Mouse (Mus musculus) neural tube, embryonic 11.5 days (tissue): Measurements from ENCODE around the gene Mmp21. TPM values are rescaled to one million over a fixed set of nuclear protein-coding genes. Genes with fewer than 3 reads are reported as not detected.

Source experiments
- ATAC-seq: fragments of 200-750 bp; cut with Nextera tagmentation; 2 replicates; pipeline ENCODE4 v1.8.0; 2017; ENCODE audit warnings: moderate number of reproducible peaks, mild to moderate bottlenecking, moderate TSS enrichment, moderate library complexity; ENCODE audit not compliant: insufficient read depth, low FRiP score, low TSS enrichment
- DNase-seq: peaks from one replicate; pipeline ENCODE4 v3.0.0-alpha.2; 2015; ENCODE audit warnings: low spot score
- H3K27ac ChIP-seq: fragments of 300-500 bp; sonication (generic); 2 replicates; pipeline ENCODE4 v1.5.1; 2014; ENCODE audit warnings: low read depth, mild to moderate bottlenecking, low read length
- H3K27me3 ChIP-seq: fragments of 300-500 bp; sonication (generic); 2 replicates; pipeline ENCODE4 v1.6.1; 2014; ENCODE audit warnings: mild to moderate bottlenecking, low read length, mixed read lengths; ENCODE audit not compliant: control insufficient read depth, insufficient read depth
- H3K36me3 ChIP-seq: fragments of 300-500 bp; sonication (generic); 2 replicates; pipeline ENCODE4 v1.6.1; 2014; ENCODE audit warnings: mild to moderate bottlenecking, low read length, moderate library complexity, mixed read lengths; ENCODE audit not compliant: control insufficient read depth, insufficient read depth
- H3K4me1 ChIP-seq: fragments of 300-500 bp; sonication (generic); 2 replicates; pipeline ENCODE4 v1.6.1; 2014; ENCODE audit warnings: low read length, mixed read lengths; ENCODE audit not compliant: control insufficient read depth, insufficient read depth
- H3K4me2 ChIP-seq: fragments of 300-500 bp; sonication (generic); 2 replicates; pipeline ENCODE4 v1.6.1; 2014; ENCODE audit warnings: low read depth, mild to moderate bottlenecking, moderate library complexity
- H3K4me3 ChIP-seq: fragments of 300-500 bp; sonication (generic); 2 replicates; pipeline ENCODE4 v1.5.1; 2014; ENCODE audit warnings: low read depth, low read length
- H3K9ac ChIP-seq: fragments of 300-500 bp; sonication (generic); 2 replicates; pipeline ENCODE4 v1.6.1; 2014; ENCODE audit warnings: mild to moderate bottlenecking, low read length
- H3K9me3 ChIP-seq: fragments of 300-500 bp; sonication (generic); 2 replicates; pipeline ENCODE4 v1.6.1; 2016; ENCODE audit warnings: low read length; ENCODE audit not compliant: control insufficient read depth
- whole genome bisulfite sequencing: fragments of 180-500 bp; shearing (Covaris S2); extraction: QIAGEN DNeasy Blood & Tissue Kit; methylation state at CpG from one replicate; pipeline ENCODE4 v1.1.7; 2014; 5-methylcytosine and 5-hydroxymethylcytosine counted together
- polyA plus RNA-seq: library from polyadenylated mRNA; unstranded; fragments of >200 nt; fragmentation: Nextera tagmentation; extraction: Ambion mirVana; gene quantifications from 2 replicates; pipeline ENCODE4 v1.2.1, GENCODE M21; 2014

Gene Mmp21
- 0.18 TPM in 1 of 2 replicates, not detected in the other for polyA plus RNA-seq

- Histone ChIP-seq H3K36me3 (no peaks in the 10 kb centered on the region), H3K4me3 (no peak within 1 kb of the TSS), H3K27ac (no peak within 1 kb of the TSS), H3K27me3 (no peaks in the 10 kb centered on the region), H3K9ac (no peak within 1 kb of the TSS), H3K9me3 (no peaks in the 10 kb centered on the region), H3K4me2 (no peak within 1 kb of the TSS), H3K4me1 (no peaks in the 10 kb centered on the region)
- no peak for DNase-seq
- 85% methylated on average over 3 of the region's 3 CpGs for WGBS
- no peak for ATAC-seq
Measured at GRCm38 (mm10) chr7:133679961-133680360, at the start of gene Mmp21. Gene Mmp21 (minus strand): TSS chr7:133680061.

DNA sequence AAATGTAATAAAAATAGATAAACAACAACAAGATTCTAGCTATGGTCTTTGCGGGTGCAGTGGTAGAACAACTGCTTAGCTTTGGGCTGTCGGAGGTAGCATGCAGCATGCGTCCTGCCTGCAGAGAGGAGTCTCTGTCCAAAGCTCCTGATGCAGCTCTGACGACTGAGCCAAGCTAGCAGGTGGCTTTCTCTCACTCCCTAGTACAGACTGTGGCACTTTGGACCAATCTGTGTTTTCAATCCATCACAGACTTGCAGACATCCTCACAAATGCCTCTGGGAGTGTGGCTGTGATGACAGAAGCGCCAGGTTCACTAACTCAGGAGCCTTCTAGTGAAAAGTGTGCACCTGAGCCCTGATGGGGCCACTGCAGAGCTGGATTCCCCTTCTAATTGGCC is 49.5 kb upstream of the Mmp21 start:
- 80% methylated on average over 5 of the region's 5 CpGs for WGBS
- Histone ChIP-seq H3K9ac (no peak overlapping the region), H3K27me3 (no peaks in the 10 kb centered on the region), H3K36me3 (no peaks in the 10 kb centered on the region; the same call in 1 of the 2 replicates), H3K9me3 (no peaks in the 10 kb centered on the region), H3K4me3 (no peak overlapping the region), H3K4me2 (no peak overlapping the region), H3K27ac (no peak overlapping the region), H3K4me1 (no peaks in the 10 kb centered on the region)
- DNase-seq = no peak
- ATAC-seq = no peak

DNA sequence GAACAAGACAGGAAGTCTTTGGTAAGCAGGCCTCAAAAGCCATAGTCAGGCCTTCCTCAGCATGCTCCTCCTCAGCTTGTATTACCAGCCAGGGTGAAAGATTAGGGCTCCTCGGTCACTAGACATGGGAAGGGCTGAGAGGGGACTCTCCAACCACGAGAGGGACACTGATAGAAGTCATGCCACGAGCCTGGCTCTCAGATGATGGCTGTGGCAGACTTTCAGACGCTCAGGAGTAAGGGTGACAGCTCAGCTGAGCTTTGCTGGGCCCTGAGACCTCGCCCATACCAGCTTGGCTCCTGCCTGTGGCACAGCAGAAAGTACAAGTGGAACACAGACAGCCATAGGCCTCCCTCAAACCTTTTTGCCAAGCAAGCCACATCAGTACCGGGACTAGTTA is 47.2 kb upstream of the Mmp21 start:
- H3K4me3 ChIP-seq = no peak overlapping the region
- peaks cover 3% of the 10 kb centered on the region; the same call in 1 of the 2 replicates for H3K36me3 ChIP-seq
- 79% methylated on average over 6 of the region's 6 CpGs for WGBS
- H3K4me2 ChIP-seq = no peak overlapping the region
- H3K9ac ChIP-seq = no peak overlapping the region
- no peak for DNase-seq
- H3K27me3 ChIP-seq = no peaks in the 10 kb centered on the region
- H3K27ac ChIP-seq = no peak overlapping the region
- no peaks in the 10 kb centered on the region for H3K4me1 ChIP-seq
- ATAC-seq = no peak
- H3K9me3 ChIP-seq = no peaks in the 10 kb centered on the region

DNA sequence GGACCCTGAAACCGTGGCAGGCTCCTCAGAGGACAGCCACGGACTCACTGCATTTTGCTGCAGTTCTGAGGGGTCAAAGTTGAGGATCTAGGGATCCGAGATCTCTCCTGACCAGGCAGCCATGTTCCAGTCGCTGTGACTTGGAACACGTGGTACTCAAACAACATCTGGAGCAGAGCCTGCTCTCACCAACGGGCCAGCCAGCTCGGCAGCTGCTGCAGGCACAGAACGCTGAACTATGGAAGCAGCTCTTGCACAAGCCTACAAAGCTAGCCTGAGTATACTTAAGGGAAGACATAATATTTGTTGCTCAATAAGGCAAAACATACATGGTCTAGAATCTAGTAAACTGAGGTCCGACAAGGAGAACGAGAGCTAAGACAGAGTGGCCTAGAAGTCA is 45.7 kb upstream of the Mmp21 start:
- H3K27me3 ChIP-seq = no peaks in the 10 kb centered on the region
- no peaks in the 10 kb centered on the region for H3K4me1 ChIP-seq
- H3K4me2 ChIP-seq = no peak overlapping the region
- no peak overlapping the region for H3K9ac ChIP-seq
- 90% methylated on average over 10 of the region's 10 CpGs for WGBS
- H3K4me3 ChIP-seq = no peak overlapping the region
- no peak for DNase-seq
- no peak overlapping the region for H3K27ac ChIP-seq
- ATAC-seq = no peak
- H3K36me3 ChIP-seq = peaks cover 9% of the 10 kb centered on the region
- no peaks in the 10 kb centered on the region for H3K9me3 ChIP-seq

DNA sequence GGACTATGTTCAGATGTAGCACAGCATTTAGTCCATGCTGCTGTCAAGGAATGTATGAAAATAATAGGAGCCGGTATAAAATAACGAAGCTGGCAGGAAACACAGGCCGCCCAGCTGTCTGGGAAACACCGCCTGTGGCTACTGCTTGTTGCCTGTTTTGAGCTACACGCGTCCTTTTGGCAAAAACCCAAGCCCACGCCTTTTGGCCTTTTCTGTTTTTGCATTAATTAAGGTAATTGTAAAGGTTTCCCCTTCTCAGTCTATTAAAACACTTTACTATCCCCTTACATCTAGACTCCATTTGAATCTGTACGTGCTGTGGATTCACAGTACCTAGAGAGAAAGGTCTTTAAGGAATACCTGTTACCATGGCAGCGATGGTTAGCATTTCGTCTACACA is 45.0 kb upstream of the Mmp21 start:
- H3K36me3 ChIP-seq = peaks cover 11% of the 10 kb centered on the region
- no peak overlapping the region for H3K27ac ChIP-seq
- no peak for ATAC-seq
- 91% methylated on average over 10 of the region's 10 CpGs for WGBS
- no peak for DNase-seq
- no peaks in the 10 kb centered on the region for H3K9me3 ChIP-seq
- no peaks in the 10 kb centered on the region for H3K27me3 ChIP-seq
- H3K4me2 ChIP-seq = no peak overlapping the region
- H3K9ac ChIP-seq = no peak overlapping the region
- H3K4me1 ChIP-seq = no peaks in the 10 kb centered on the region
- H3K4me3 ChIP-seq = no peak overlapping the region

DNA sequence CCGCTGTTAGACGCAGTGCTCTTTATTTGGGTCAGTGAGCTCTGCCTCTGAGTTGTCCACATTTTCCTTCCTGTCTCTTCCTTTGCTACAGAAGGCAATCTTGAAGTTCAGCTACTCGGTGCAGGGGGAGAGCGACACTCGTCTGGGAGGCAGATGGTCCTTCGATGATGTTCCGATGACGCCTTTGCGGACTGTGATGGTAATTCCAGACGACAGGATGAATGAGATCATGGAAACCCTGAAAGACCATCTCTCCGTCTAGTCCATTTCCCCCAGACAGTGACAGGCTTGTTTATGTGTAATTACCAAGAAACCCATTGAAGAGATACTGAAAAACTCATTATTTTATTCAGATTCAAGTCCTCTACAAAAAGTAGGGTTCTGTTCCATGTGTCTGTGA is 40.8 kb upstream of the Mmp21 start:
- Histone ChIP-seq H3K4me1 (no peaks in the 10 kb centered on the region), H3K4me2 (no peak overlapping the region), H3K36me3 (peaks cover 25% of the 10 kb centered on the region)

GRCm38 (mm10) chr7:133718580-133718979 is 38.7 kb upstream of the Mmp21 start:
- 85% methylated on average over 1 of the region's 1 CpGs for WGBS
- Histone ChIP-seq H3K4me1 (no peaks in the 10 kb centered on the region), H3K4me3 (no peak overlapping the region), H3K4me2 (no peak overlapping the region), H3K27me3 (no peaks in the 10 kb centered on the region), H3K36me3 (peaks cover 25% of the 10 kb centered on the region), H3K9ac (no peak overlapping the region), H3K27ac (no peak overlapping the region), H3K9me3 (no peaks in the 10 kb centered on the region)
- ATAC-seq = no peak
- no peak for DNase-seq

More for the DNA sequence above, 40.8 kb upstream of the Mmp21 start:
- Histone ChIP-seq H3K4me3 (no peak overlapping the region), H3K27ac (no peak overlapping the region), H3K27me3 (no peaks in the 10 kb centered on the region), H3K9me3 (no peaks in the 10 kb centered on the region), H3K9ac (no peak overlapping the region)
- DNase-seq (no peak), ATAC-seq (no peak)
- 74% methylated on average over 11 of the region's 11 CpGs for WGBS

DNA sequence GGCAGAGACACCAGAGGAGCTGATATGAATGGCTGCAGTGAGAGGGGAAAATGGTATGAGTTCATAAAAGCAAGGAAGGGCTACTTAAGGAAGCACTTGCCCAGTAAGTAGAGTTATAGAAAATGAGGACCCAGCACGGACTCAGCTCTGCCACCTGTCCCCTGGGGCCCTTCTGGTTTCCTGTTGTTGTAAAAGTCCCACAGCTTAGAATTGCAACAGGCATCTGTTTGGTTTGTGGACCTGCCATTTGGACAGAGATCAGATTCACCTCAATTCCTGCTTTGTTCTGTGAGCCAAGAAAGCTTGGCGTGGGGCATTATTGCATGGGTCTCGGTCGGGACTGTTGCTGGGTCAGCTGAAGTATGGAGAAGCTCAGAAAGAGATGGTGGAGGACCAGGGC is 35.5 kb upstream of the Mmp21 start:
- ATAC-seq (no peak), DNase-seq (no peak)
- Histone ChIP-seq H3K4me2 (no peak overlapping the region), H3K27me3 (no peaks in the 10 kb centered on the region), H3K36me3 (peaks cover 15% of the 10 kb centered on the region), H3K27ac (no peak overlapping the region), H3K9me3 (no peaks in the 10 kb centered on the region), H3K4me3 (no peak overlapping the region), H3K4me1 (no peaks in the 10 kb centered on the region), H3K9ac (no peak overlapping the region)
- WGBS = 89% methylated on average over 4 of the region's 4 CpGs

DNA sequence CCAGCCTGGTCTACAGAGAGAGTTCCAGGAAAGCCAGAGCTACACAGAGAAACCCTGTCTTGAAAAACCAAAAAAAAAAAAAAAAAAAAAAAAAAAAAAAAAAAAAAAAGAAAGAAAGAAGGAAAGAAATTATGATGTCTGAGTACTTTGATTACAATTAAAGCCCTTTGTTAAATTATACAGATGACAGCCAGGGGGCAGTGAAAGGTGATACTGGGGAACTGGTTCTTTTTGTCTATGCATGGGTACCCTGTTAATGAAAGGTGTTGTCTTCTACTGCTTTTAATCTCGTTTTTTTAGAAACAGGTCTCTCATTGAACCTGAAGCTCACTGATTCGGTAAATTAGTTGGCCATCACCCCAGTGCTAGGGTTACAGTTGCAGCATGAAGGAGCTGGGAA is 27.4 kb upstream of the Mmp21 start:
- H3K36me3 ChIP-seq = no peaks in the 10 kb centered on the region
- no peak for DNase-seq
- no peak overlapping the region for H3K4me3 ChIP-seq
- no peak for ATAC-seq
- no peaks in the 10 kb centered on the region for H3K27me3 ChIP-seq
- no peak overlapping the region for H3K27ac ChIP-seq
- H3K9ac ChIP-seq = no peak overlapping the region
- no peaks in the 10 kb centered on the region for H3K9me3 ChIP-seq
- H3K4me1 ChIP-seq = peaks cover 7% of the 10 kb centered on the region; the same call in 1 of the 2 replicates
- H3K4me2 ChIP-seq = no peak overlapping the region
- WGBS = 88% methylated on average over 2 of the region's 2 CpGs
